In the genomic region with DNA sequence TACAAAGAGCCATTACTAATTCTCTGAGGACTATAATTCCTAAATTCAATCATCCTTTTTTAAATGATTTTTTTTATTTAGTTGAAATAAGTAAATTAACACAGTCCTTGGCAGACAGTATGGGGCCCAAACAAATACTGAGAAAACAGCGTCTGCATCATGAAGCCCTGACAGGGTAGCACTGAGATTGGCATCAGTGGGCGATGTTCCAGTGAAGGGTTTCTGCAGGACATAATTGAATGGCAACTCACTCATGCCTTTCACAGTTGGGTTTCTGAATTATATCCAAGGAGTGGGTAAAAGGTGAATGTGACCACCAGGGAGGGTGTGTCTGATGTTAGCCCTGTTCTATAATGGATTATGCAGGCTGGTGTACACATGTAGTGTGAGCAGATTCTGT, we compare ENCODE assay signal across 23 mouse cellular contexts.
DNase-seq lines count a peak whose midpoint lies in the region; ATAC-seq and TF ChIP-seq lines count a peak whose summit lies in the region.
"Had no signal": no experiment of that assay in that cellular context is flagged by ENCODE, and none has a peak within 500 bp of the region (broad histone marks: within the 10 kb centered on the region; RNA-seq: fewer than 3 reads in every experiment).

No protein-coding gene starts in this region.

- WGBS in forebrain, embryonic 16.5 days, result 42% methylated on average over 2 of the region's 2 CpGs
- WGBS in forebrain, postnatal 0 days, result 48% methylated on average over 2 of the region's 2 CpGs
- WGBS in midbrain, postnatal 0 days, result 69% methylated on average over 2 of the region's 2 CpGs
- 64% methylated on average over 2 of the region's 2 CpGs for WGBS in midbrain, embryonic 16.5 days

- H3K36me3 ChIP-seq in forebrain, embryonic 16.5 days (ENCODE audit: control insufficient read depth, insufficient read depth), result 0 out of 2 replicates have a peak, but pooled peaks cover 3% of the 10 kb centered on the region
- no peaks in the 10 kb centered on the region; the same call in 1 of the 2 replicates for H3K36me3 ChIP-seq in forebrain, postnatal 0 days (ENCODE audit: insufficient read depth)
- no peaks in the 10 kb centered on the region for H3K36me3 ChIP-seq in midbrain, postnatal 0 days (ENCODE audit: insufficient read depth, low read length)
- peaks cover 4% of the 10 kb centered on the region; the same call in 1 of the 2 replicates for H3K36me3 ChIP-seq in midbrain, embryonic 16.5 days (ENCODE audit: control insufficient read depth, insufficient read depth, low read length)
- H3K36me3 ChIP-seq: hindbrain, embryonic 10.5 days; limb, embryonic 13.5 days; lung, embryonic 15.5 days; midbrain, embryonic 15.5 days had no signal

- H3K27ac ChIP-seq in forebrain, embryonic 16.5 days (ENCODE audit: low read length), result peak overlapping the region; percentile 29; the same call in 1 of the 2 replicates
- H3K27ac ChIP-seq in forebrain, postnatal 0 days (ENCODE audit: low read depth, low read length), result no peak overlapping the region
- H3K27ac ChIP-seq in midbrain, postnatal 0 days (ENCODE audit: low read depth, low read length), result no peak overlapping the region
- H3K27ac ChIP-seq in midbrain, embryonic 16.5 days (ENCODE audit: low read length), result no peak overlapping the region
- H3K27ac ChIP-seq: hindbrain, embryonic 10.5 days; left cerebral cortex, adult 2 months; limb, embryonic 13.5 days; lung, embryonic 15.5 days; midbrain, embryonic 10.5 days; midbrain, embryonic 15.5 days had no signal

- TF ChIP-seq CTCF in forebrain, postnatal 0 days (IDR thresholded peaks at IDR 0.05; ENCODE audit: low read depth), result no peak
- no peak for TF ChIP-seq CTCF in midbrain, postnatal 0 days (IDR thresholded peaks at IDR 0.05)

- no peak for ATAC-seq in forebrain, embryonic 16.5 days
- no peak for ATAC-seq in forebrain, postnatal 0 days
- no peak for ATAC-seq in midbrain, postnatal 0 days (ENCODE audit: low FRiP score)
- no peak for ATAC-seq in midbrain, embryonic 16.5 days
- ATAC-seq: CD4-positive, CD25-positive, alpha-beta regulatory T cell, adult 4 months; intestine, postnatal 0 days; midbrain, embryonic 15.5 days had no signal

- 0 out of 2 replicates have a peak, but pooled peaks cover 5% of the 10 kb centered on the region for H3K4me1 ChIP-seq in forebrain, embryonic 16.5 days (replicated peaks; ENCODE audit: control insufficient read depth, insufficient read depth, low read length)
- H3K4me1 ChIP-seq in forebrain, postnatal 0 days (ENCODE audit: insufficient read depth), result no peaks in the 10 kb centered on the region
- no peaks in the 10 kb centered on the region for H3K4me1 ChIP-seq in midbrain, postnatal 0 days (ENCODE audit: insufficient read depth, low read length)
- no peaks in the 10 kb centered on the region for H3K4me1 ChIP-seq in midbrain, embryonic 16.5 days (ENCODE audit: control insufficient read depth, insufficient read depth, low read length)
- H3K4me1 ChIP-seq: hindbrain, embryonic 10.5 days; limb, embryonic 13.5 days; lung, embryonic 15.5 days; midbrain, embryonic 10.5 days; midbrain, embryonic 15.5 days had no signal

- no peaks in the 10 kb centered on the region for H3K9me3 ChIP-seq in forebrain, embryonic 16.5 days (ENCODE audit: control insufficient read depth, low read length)
- H3K9me3 ChIP-seq in forebrain, postnatal 0 days (ENCODE audit: low read length), result no peaks in the 10 kb centered on the region
- H3K9me3 ChIP-seq in midbrain, postnatal 0 days (ENCODE audit: low read length), result no peaks in the 10 kb centered on the region
- no peaks in the 10 kb centered on the region for H3K9me3 ChIP-seq in midbrain, embryonic 16.5 days (replicated peaks; ENCODE audit: control insufficient read depth, low read length, poor library complexity, severe bottlenecking)
- H3K9me3 ChIP-seq: hindbrain, embryonic 10.5 days; limb, embryonic 13.5 days; lung, embryonic 15.5 days; midbrain, embryonic 10.5 days; midbrain, embryonic 15.5 days had no signal

- peak; percentile 18 for DNase-seq in adrenal gland, postnatal 14 days
- DNase-seq in adrenal gland, postnatal 36 days, result no peak
- DNase-seq in forebrain, postnatal 0 days, result no peak
- peak; percentile 21 for DNase-seq in midbrain, postnatal 0 days (ENCODE audit: low spot score)
- no peak for DNase-seq in spleen, postnatal 36 days (ENCODE audit: low spot score in 2 of 2)
- DNase-seq: cerebellum, adult 11-12 months; gastrocnemius, postnatal 14 days; heart, postnatal 14 days; kidney, adult 9 months; kidney, postnatal 14 days; thymus, postnatal 4 days had no signal

- H3K9ac ChIP-seq in forebrain, embryonic 16.5 days (replicated peaks; ENCODE audit: low read depth, low read length), result no peak overlapping the region
- no peak overlapping the region for H3K9ac ChIP-seq in forebrain, postnatal 0 days
- H3K9ac ChIP-seq in midbrain, postnatal 0 days (replicated peaks; ENCODE audit: low read length, poor library complexity, severe bottlenecking), result no peak overlapping the region
- no peak overlapping the region for H3K9ac ChIP-seq in midbrain, embryonic 16.5 days (ENCODE audit: low read depth, low read length)
- H3K9ac ChIP-seq: limb, embryonic 13.5 days; lung, embryonic 15.5 days; midbrain, embryonic 15.5 days had no signal

- no peak overlapping the region for H3K4me3 ChIP-seq in forebrain, embryonic 16.5 days (replicated peaks; ENCODE audit: low read length)
- H3K4me3 ChIP-seq in forebrain, postnatal 0 days (ENCODE audit: low read depth, low read length), result no peak overlapping the region
- no peak overlapping the region for H3K4me3 ChIP-seq in midbrain, postnatal 0 days (ENCODE audit: low read depth, low read length)
- no peak overlapping the region for H3K4me3 ChIP-seq in midbrain, embryonic 16.5 days (ENCODE audit: low read depth, low read length)
- H3K4me3 ChIP-seq: hindbrain, embryonic 10.5 days; left cerebral cortex, adult 2 months; limb, embryonic 13.5 days; lung, embryonic 15.5 days; midbrain, embryonic 10.5 days; midbrain, embryonic 15.5 days; myocyte had no signal

- no peaks in the 10 kb centered on the region for H3K27me3 ChIP-seq in forebrain, embryonic 16.5 days (replicated peaks; ENCODE audit: control insufficient read depth, insufficient read depth, low read length)
- no peaks in the 10 kb centered on the region for H3K27me3 ChIP-seq in forebrain, postnatal 0 days (ENCODE audit: insufficient read depth, low read length)
- no peaks in the 10 kb centered on the region for H3K27me3 ChIP-seq in midbrain, postnatal 0 days (ENCODE audit: insufficient read depth, low read length)
- H3K27me3 ChIP-seq in midbrain, embryonic 16.5 days (ENCODE audit: control insufficient read depth, insufficient read depth, low read depth, low read length), result no peaks in the 10 kb centered on the region
- H3K27me3 ChIP-seq: limb, embryonic 13.5 days; lung, embryonic 15.5 days; midbrain, embryonic 15.5 days had no signal

- H3K4me2 ChIP-seq in forebrain, embryonic 16.5 days (ENCODE audit: low read length), result no peak overlapping the region
- no peak overlapping the region for H3K4me2 ChIP-seq in forebrain, postnatal 0 days (ENCODE audit: low read depth)
- no peak overlapping the region for H3K4me2 ChIP-seq in midbrain, postnatal 0 days (ENCODE audit: low read depth, low read length, poor library complexity, severe bottlenecking)
- no peak overlapping the region for H3K4me2 ChIP-seq in midbrain, embryonic 16.5 days (ENCODE audit: low read length)
- H3K4me2 ChIP-seq: limb, embryonic 13.5 days; liver, embryonic 11.5 days; lung, embryonic 15.5 days; midbrain, embryonic 15.5 days had no signal

Comparison
In these comparisons a context has a peak if more than half of its experiments do, and no peak if none do; other contexts are left out.
1. DNase-seq: peak in adrenal gland, postnatal 14 days (single experiment) and midbrain, postnatal 0 days (single experiment); none in adrenal gland, postnatal 36 days (0 of 2), forebrain, postnatal 0 days (single experiment) and spleen, postnatal 36 days (0 of 2).